Mouse (Mus musculus): ENCODE results near the gene Bcl2l14. TPM values are rescaled to one million over a fixed set of nuclear protein-coding genes. Genes with fewer than 3 reads are reported as not detected.

The Bcl2l14 gene
- polyA plus RNA-seq, 1 experiment from 2014 or later: 1.0 TPM

DNA sequence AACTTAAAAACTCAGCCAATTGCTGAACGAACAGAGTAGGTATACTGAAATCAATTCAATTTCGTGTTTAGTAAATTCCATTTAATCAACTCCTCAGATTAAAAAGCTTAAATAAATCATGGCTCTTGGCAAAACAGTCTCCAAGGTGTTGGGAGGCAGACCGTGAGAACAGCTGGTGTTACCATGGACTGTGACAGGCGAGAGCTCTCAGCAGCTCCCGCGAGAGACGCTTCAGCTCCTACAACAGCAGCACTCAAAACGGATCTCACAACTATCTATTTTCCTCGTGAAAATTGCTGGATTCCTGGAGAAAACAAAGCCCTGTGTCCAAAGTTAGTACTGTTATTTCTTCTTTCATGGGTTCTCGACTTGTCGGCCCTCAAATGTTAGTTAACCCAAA, 53.8 kb downstream of the Bcl2l14 start:
- peaks cover 63% of the 10 kb centered on the region for H3K36me3 ChIP-seq
- no peak overlapping the region for H3K9ac ChIP-seq
- H3K4me3 ChIP-seq: no peak overlapping the region
- H3K27me3 ChIP-seq: no peaks in the 10 kb centered on the region
- no peak for ATAC-seq (ENCODE audit: insufficient number of reproducible peaks, insufficient read depth, low FRiP score, low TSS enrichment, low read depth)
- peak overlapping the region; percentile 39; the same call in 1 of the 2 replicates for H3K27ac ChIP-seq
- H3K9me3 ChIP-seq: no peaks in the 10 kb centered on the region
- H3K4me2 ChIP-seq: no peak overlapping the region
- WGBS: 58% methylated on average over 11 of the region's 11 CpGs
- peaks cover 19% of the 10 kb centered on the region for H3K4me1 ChIP-seq

DNA sequence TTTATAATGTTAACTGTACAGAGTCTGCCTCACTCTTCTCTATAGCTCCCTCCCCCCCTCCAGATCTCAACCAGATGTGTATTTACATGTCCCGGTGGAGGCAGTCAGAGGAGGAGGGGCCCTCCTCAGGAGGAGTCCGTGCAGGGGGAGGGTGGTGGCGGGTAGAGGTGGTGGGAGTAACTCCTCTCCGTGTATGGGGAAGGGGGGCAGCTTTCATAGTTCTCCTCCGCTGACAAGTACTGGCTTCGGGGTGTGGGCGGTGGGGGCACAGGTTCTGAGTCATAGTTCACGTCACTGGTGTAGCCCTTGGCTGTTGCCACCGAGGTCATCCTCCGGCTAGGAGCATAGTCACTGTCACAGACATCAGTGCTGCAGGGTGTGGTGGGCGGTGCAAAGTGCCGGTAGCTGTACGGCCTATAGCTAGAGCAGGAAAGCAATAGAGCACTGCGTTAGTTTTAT, 54.6 kb downstream of the Bcl2l14 start:
- ATAC-seq (ENCODE audit: insufficient number of reproducible peaks, insufficient read depth, low FRiP score, low TSS enrichment, low read depth): peak; percentile 84

GRCm38 (mm10) chr6:134454093-134454492, 58.0 kb downstream of the Bcl2l14 start:
- H3K9me3 ChIP-seq: no peaks in the 10 kb centered on the region

More for the DNA sequence above, 54.6 kb downstream of the Bcl2l14 start:
- Histone ChIP-seq H3K4me1 (peaks cover 19% of the 10 kb centered on the region), H3K9ac (no peak overlapping the region), H3K36me3 (peaks cover 65% of the 10 kb centered on the region), H3K4me2 (peak overlapping the region; percentile 7; the same call in 1 of the 2 replicates), H3K27ac (peak overlapping the region; percentile 77), H3K27me3 (no peaks in the 10 kb centered on the region), H3K4me3 (no peak overlapping the region), H3K9me3 (no peaks in the 10 kb centered on the region)
- WGBS: 21% methylated on average over 14 of the region's 14 CpGs

GRCm38 (mm10) chr6:134458376-134458775, 62.3 kb downstream of the Bcl2l14 start:
- Histone ChIP-seq H3K4me3 (no peak overlapping the region), H3K9me3 (no peaks in the 10 kb centered on the region), H3K27ac (no peak overlapping the region), H3K4me1 (no peaks in the 10 kb centered on the region), H3K9ac (no peak overlapping the region), H3K4me2 (no peak overlapping the region), H3K36me3 (peaks cover 85% of the 10 kb centered on the region), H3K27me3 (no peaks in the 10 kb centered on the region)
- WGBS: 92% methylated on average over 1 of the region's 1 CpGs
- ATAC-seq (ENCODE audit: insufficient number of reproducible peaks, insufficient read depth, low FRiP score, low TSS enrichment, low read depth): no peak

More at GRCm38 (mm10) chr6:134454093-134454492, 58.0 kb downstream of the Bcl2l14 start:
- Histone ChIP-seq H3K4me2 (no peak overlapping the region), H3K27ac (no peak overlapping the region), H3K9ac (no peak overlapping the region), H3K4me3 (no peak overlapping the region), H3K27me3 (no peaks in the 10 kb centered on the region), H3K36me3 (peaks cover 86% of the 10 kb centered on the region), H3K4me1 (peaks cover 19% of the 10 kb centered on the region)
- 80% methylated on average over 1 of the region's 1 CpGs for WGBS
- ATAC-seq (ENCODE audit: insufficient number of reproducible peaks, insufficient read depth, low FRiP score, low TSS enrichment, low read depth): no peak

GRCm38 (mm10) chr6:134461175-134461574, 65.1 kb downstream of the Bcl2l14 start:
- Histone ChIP-seq H3K27me3 (no peaks in the 10 kb centered on the region), H3K4me1 (no peaks in the 10 kb centered on the region), H3K4me2 (no peak overlapping the region), H3K9ac (no peak overlapping the region), H3K36me3 (peaks cover 81% of the 10 kb centered on the region), H3K9me3 (no peaks in the 10 kb centered on the region), H3K4me3 (no peak overlapping the region), H3K27ac (no peak overlapping the region)
- ATAC-seq (ENCODE audit: insufficient number of reproducible peaks, insufficient read depth, low FRiP score, low TSS enrichment, low read depth): no peak
- 90% methylated on average over 6 of the region's 6 CpGs for WGBS

GRCm38 (mm10) chr6:134466671-134467229, 70.6 kb downstream of the Bcl2l14 start:
- ATAC-seq (ENCODE audit: insufficient number of reproducible peaks, insufficient read depth, low FRiP score, low TSS enrichment, low read depth): no peak
- WGBS: 92% methylated on average over 10 of the region's 10 CpGs
- no peak overlapping the region for H3K27ac ChIP-seq
- H3K4me1 ChIP-seq: no peaks in the 10 kb centered on the region
- H3K4me3 ChIP-seq: no peak overlapping the region
- peaks cover 69% of the 10 kb centered on the region for H3K36me3 ChIP-seq
- no peaks in the 10 kb centered on the region for H3K27me3 ChIP-seq
- H3K4me2 ChIP-seq: no peak overlapping the region
- no peak overlapping the region for H3K9ac ChIP-seq
- no peaks in the 10 kb centered on the region for H3K9me3 ChIP-seq

GRCm38 (mm10) chr6:134469297-134469696, 73.2 kb downstream of the Bcl2l14 start:
- Histone ChIP-seq H3K4me2 (no peak overlapping the region), H3K9me3 (no peaks in the 10 kb centered on the region), H3K4me1 (peaks cover 11% of the 10 kb centered on the region), H3K4me3 (no peak overlapping the region), H3K9ac (no peak overlapping the region), H3K27me3 (no peaks in the 10 kb centered on the region), H3K36me3 (peaks cover 61% of the 10 kb centered on the region), H3K27ac (no peak overlapping the region)
- no peak for ATAC-seq (ENCODE audit: insufficient number of reproducible peaks, insufficient read depth, low FRiP score, low TSS enrichment, low read depth)
- 90% methylated on average over 2 of the region's 2 CpGs for WGBS

GRCm38 (mm10) chr6:134470857-134471256, 74.7 kb downstream of the Bcl2l14 start:
- H3K9ac ChIP-seq: no peak overlapping the region
- no peaks in the 10 kb centered on the region for H3K27me3 ChIP-seq
- no peak overlapping the region for H3K4me3 ChIP-seq
- no peaks in the 10 kb centered on the region for H3K9me3 ChIP-seq
- peaks cover 49% of the 10 kb centered on the region for H3K36me3 ChIP-seq
- no peak for ATAC-seq (ENCODE audit: insufficient number of reproducible peaks, insufficient read depth, low FRiP score, low TSS enrichment, low read depth)
- WGBS: 80% methylated on average over 14 of the region's 14 CpGs
- H3K4me2 ChIP-seq: no peak overlapping the region
- H3K27ac ChIP-seq: no peak overlapping the region
- H3K4me1 ChIP-seq: peaks cover 11% of the 10 kb centered on the region

DNA sequence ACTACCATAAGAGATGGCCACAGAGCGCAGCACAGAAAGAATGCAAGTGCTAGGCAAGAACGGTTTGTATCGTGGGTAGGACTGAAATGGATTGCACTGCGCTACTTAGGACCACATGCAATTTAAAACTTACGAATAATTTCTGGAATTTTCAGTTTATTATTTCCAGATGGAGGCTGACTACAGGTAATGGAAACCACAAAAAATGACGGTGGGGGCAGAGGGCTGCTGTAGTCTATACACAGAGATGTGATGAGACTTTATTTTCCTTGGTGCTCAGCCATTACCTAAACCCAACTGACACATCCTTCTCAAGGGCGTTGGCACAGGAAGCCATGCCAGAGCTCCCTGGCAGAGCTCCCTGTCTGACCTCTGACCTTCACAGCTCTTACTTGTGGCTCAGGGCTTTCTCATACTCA, 77.0 kb downstream of the Bcl2l14 start:
- Histone ChIP-seq H3K27me3 (no peaks in the 10 kb centered on the region), H3K9me3 (no peaks in the 10 kb centered on the region), H3K4me1 (peaks cover 18% of the 10 kb centered on the region), H3K9ac (no peak overlapping the region), H3K4me2 (no peak overlapping the region), H3K27ac (peak overlapping the region; percentile 55), H3K4me3 (no peak overlapping the region), H3K36me3 (peaks cover 45% of the 10 kb centered on the region)
- peak; percentile 62 for ATAC-seq (ENCODE audit: insufficient number of reproducible peaks, insufficient read depth, low FRiP score, low TSS enrichment, low read depth)
- WGBS: 34% methylated on average over 7 of the region's 7 CpGs

GRCm38 (mm10) chr6:134479481-134479880, 83.4 kb downstream of the Bcl2l14 start:
- Histone ChIP-seq H3K27me3 (no peaks in the 10 kb centered on the region), H3K4me2 (no peak overlapping the region), H3K4me3 (no peak overlapping the region), H3K36me3 (peaks cover 48% of the 10 kb centered on the region), H3K4me1 (peaks cover 7% of the 10 kb centered on the region; the same call in 1 of the 2 replicates), H3K27ac (no peak overlapping the region), H3K9ac (no peak overlapping the region), H3K9me3 (no peaks in the 10 kb centered on the region)
- ATAC-seq (ENCODE audit: insufficient number of reproducible peaks, insufficient read depth, low FRiP score, low TSS enrichment, low read depth): no peak
- WGBS: 94% methylated on average over 10 of the region's 10 CpGs

- no peak for ATAC-seq (ENCODE audit: insufficient number of reproducible peaks, insufficient read depth, low FRiP score, low TSS enrichment, low read depth)
- WGBS: 90% methylated on average over 9 of the region's 9 CpGs
Measured at GRCm38 (mm10) chr6:134486318-134486717, 90.2 kb downstream of the Bcl2l14 start.

More at GRCm38 (mm10) chr6:134486318-134486717, 90.2 kb downstream of the Bcl2l14 start:
- no peak overlapping the region for H3K9ac ChIP-seq
- no peaks in the 10 kb centered on the region for H3K27me3 ChIP-seq
- no peak overlapping the region for H3K27ac ChIP-seq
- H3K4me3 ChIP-seq: no peak overlapping the region
- H3K9me3 ChIP-seq: no peaks in the 10 kb centered on the region
- H3K4me1 ChIP-seq: no peaks in the 10 kb centered on the region
- no peak overlapping the region for H3K4me2 ChIP-seq
- H3K36me3 ChIP-seq: peaks cover 44% of the 10 kb centered on the region
